Mouse (Mus musculus) liver, embryonic 14.5 days (tissue): ENCODE data around the gene Psmg3. TPM values are rescaled to one million over a fixed set of nuclear protein-coding genes. Genes with fewer than 3 reads are reported as not detected.

Experiments used
- ATAC-seq: fragments of 200-750 bp; cut with Nextera tagmentation; 2 replicates; pipeline ENCODE4 v1.8.0; 2017; ENCODE audit warnings: moderate number of reproducible peaks, mild to moderate bottlenecking, moderate library complexity; ENCODE audit not compliant: insufficient read depth
- DNase-seq, 3 experiments: peaks; one replicate each; pipeline ENCODE4 v3.0.0-alpha.2; 2012 to 2013; ENCODE audit warnings: low read depth in 3 of 3, low spot score in 3 of 3
- H3K27ac ChIP-seq: fragments of 300-500 bp; sonication (generic); 2 replicates; pipeline ENCODE4 v1.5.1; 2014; ENCODE audit warnings: moderate library complexity, mild to moderate bottlenecking, control low read depth, inconsistent platforms
- H3K27me3 ChIP-seq: fragments of 300-500 bp; sonication (generic); 2 replicates; pipeline ENCODE4 v1.6.1; 2014; ENCODE audit warnings: mild to moderate bottlenecking, low read length, moderate library complexity; ENCODE audit not compliant: control insufficient read depth, insufficient read depth
- H3K36me3 ChIP-seq: fragments of 300-500 bp; sonication (generic); replicated peaks from 2 replicates; pipeline ENCODE4 v1.6.1; 2014; ENCODE audit warnings: low read depth; ENCODE audit not compliant: control insufficient read depth, insufficient read depth
- H3K4me1 ChIP-seq, 2 experiments: fragments of 200-500 bp in 1 of 2; fragments of 300-500 bp in 1 of 2; sonication (generic) in 1 of 2; replicated peaks; 2 replicates each; pipeline ENCODE4 v1.6.1; 2012 to 2014; ENCODE audit warnings: antibody characterized with exemption in 1 of 2, inconsistent platforms in 1 of 2, low read length in 1 of 2; ENCODE audit not compliant: control insufficient read depth in 2 of 2, insufficient read depth in 2 of 2
- H3K4me2 ChIP-seq: fragments of 300-500 bp; sonication (generic); 2 replicates; pipeline ENCODE4 v1.6.1; 2014; ENCODE audit warnings: low read depth, mild to moderate bottlenecking, control low read depth, moderate library complexity
- H3K4me3 ChIP-seq, 2 experiments: fragments of 200-500 bp in 1 of 2; fragments of 300-500 bp in 1 of 2; sonication (generic) in 1 of 2; 2 replicates each; pipeline ENCODE4 v1.5.1; 2012 to 2014; ENCODE audit warnings: low read depth in 2 of 2, low read length in 2 of 2, mild to moderate bottlenecking in 2 of 2, control low read depth in 1 of 2, inconsistent platforms in 1 of 2, moderate library complexity in 1 of 2; ENCODE audit not compliant: insufficient read depth in 1 of 2
- H3K9ac ChIP-seq: fragments of 300-500 bp; sonication (generic); replicated peaks from 2 replicates; pipeline ENCODE4 v1.6.1; 2014; ENCODE audit warnings: mild to moderate bottlenecking, control low read depth, moderate library complexity
- H3K9me3 ChIP-seq: fragments of 300-500 bp; sonication (generic); 2 replicates; pipeline ENCODE4 v1.6.1; 2016; ENCODE audit warnings: low read length, mixed read lengths; ENCODE audit not compliant: control insufficient read depth
- CTCF ChIP-seq: IDR thresholded peaks from 2 replicates; pipeline ENCODE4 v1.5.1; 2016; ENCODE audit warnings: antibody characterized with exemption, low read depth, control low read depth
- EP300 ChIP-seq: IDR thresholded peaks from 2 replicates; pipeline ENCODE4 v1.6.1; 2016; ENCODE audit warnings: antibody characterized with exemption, low read depth
- WGBS: fragments of 180-500 bp; shearing (Covaris S2); extraction: QIAGEN DNeasy Blood & Tissue Kit; methylation state at CpG from one replicate; pipeline ENCODE4 v1.1.7; 2014; ENCODE audit not compliant: insufficient replicate concordance; 5-methylcytosine and 5-hydroxymethylcytosine counted together
- polyA plus RNA-seq, 2 experiments: library from polyadenylated mRNA; depleted of rRNA in 1 of 2; stranded (reverse) in 1 of 2; unstranded in 1 of 2; fragments of >200 nt; fragmentation: Nextera tagmentation in 1 of 2; extraction: Ambion mirVana in 1 of 2; gene quantifications; 2 replicates each; pipeline versions ENCODE4 v1.2.1 to v1.2.3; 2012 to 2014

Gene Psmg3
- polyA plus RNA-seq, 2 experiments, result 34.5 to 46.5 TPM

DNA sequence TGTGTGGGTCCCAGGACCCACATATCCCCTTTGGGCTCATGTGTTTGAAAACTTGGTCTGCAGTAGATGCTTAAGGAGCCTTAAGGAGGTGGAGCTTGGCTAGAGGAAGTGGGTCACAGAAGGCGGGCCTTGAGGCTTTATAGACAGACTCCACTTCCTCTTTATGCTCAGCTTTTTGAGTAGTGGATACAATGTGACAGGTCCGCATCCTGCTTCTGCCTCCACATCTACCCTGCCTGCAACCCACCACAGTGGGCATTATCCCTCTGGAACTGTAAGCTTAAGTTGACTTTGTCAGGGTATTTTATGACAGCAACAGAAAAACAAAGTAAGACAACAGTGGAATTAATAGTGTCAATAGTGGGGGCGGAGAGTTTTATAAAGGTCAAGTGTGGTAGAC, 4.0 kb upstream of the Psmg3 start:
- H3K4me1 ChIP-seq, result peaks cover 0 to 7% of the 10 kb centered on the region in 2 experiments; a peak in 3 of 4 replicates
- H3K9ac ChIP-seq, result no peak overlapping the region
- ATAC-seq, result no peak
- WGBS, result 38% methylated on average over 3 of the region's 3 CpGs
- no peaks in the 10 kb centered on the region for H3K36me3 ChIP-seq
- no peaks in the 10 kb centered on the region for H3K27me3 ChIP-seq
- H3K9me3 ChIP-seq, result no peaks in the 10 kb centered on the region
- TF ChIP-seq EP300 (no peak), CTCF (no peak)
- H3K4me3 ChIP-seq, result no peak overlapping the region
- no peak for DNase-seq
- H3K4me2 ChIP-seq, result no peak overlapping the region
- H3K27ac ChIP-seq, result no peak overlapping the region

DNA sequence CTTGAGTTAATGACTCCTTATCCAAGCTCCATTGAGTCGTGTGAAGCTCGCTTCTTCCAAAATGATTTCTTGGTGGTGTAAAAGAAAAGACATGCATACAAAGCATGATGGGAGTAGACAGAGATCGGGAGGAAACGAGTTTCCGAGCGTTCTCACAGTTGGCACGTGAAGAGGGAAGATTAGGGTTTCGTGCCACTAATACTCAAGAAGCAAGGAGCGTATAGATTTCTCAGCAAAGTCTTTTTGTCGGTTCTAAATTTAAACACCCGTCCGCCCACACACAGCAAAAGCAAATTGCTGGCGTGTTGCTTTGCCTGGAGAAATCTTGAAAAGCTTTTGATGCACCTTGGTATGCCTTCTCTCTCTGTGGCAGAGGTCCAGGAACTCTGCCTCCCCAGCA, 2.7 kb upstream of the Psmg3 start:
- DNase-seq, result no peak
- ATAC-seq, result no peak
- H3K9ac ChIP-seq, result no peak overlapping the region
- H3K9me3 ChIP-seq, result no peaks in the 10 kb centered on the region
- H3K27me3 ChIP-seq, result no peaks in the 10 kb centered on the region
- no peak overlapping the region for H3K4me3 ChIP-seq
- H3K4me2 ChIP-seq, result no peak overlapping the region
- peaks cover 0 to 13% of the 10 kb centered on the region in 2 experiments; a peak in 3 of 4 replicates for H3K4me1 ChIP-seq
- TF ChIP-seq EP300, result no peak
- TF ChIP-seq CTCF, result no peak
- H3K36me3 ChIP-seq, result peaks cover 2% of the 10 kb centered on the region; the same call in 1 of the 2 replicates
- no peak overlapping the region for H3K27ac ChIP-seq
- 53% methylated on average over 13 of the region's 13 CpGs for WGBS

DNA sequence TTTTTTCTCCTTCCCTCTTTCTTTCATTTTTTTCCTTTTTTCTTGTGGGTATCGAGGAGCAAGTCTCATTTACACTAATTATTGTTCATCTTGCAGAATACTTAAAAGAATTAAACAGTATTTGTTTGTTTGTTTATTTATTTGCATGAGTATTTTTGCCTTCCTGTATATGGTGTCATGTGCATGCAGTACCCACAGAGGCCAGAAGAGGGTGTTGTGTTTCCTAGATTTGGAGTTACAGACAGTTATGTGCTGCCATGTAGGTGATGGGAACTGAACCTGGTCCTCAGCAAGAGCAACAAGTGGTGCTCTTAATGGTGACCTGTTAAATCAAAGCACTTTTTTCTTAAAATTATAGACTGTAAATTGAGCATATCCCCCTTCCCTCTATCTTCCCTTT, 908 bp upstream of the Psmg3 start:
- no peaks in the 10 kb centered on the region for H3K9me3 ChIP-seq
- H3K4me3 ChIP-seq, result no peak overlapping the region
- peak; percentile 56 for TF ChIP-seq CTCF
- TF ChIP-seq EP300, result no peak
- peaks cover 0 to 13% of the 10 kb centered on the region in 2 experiments; a peak in 3 of 4 replicates for H3K4me1 ChIP-seq
- DNase-seq (no peak), ATAC-seq (no peak)
- H3K27me3 ChIP-seq, result no peaks in the 10 kb centered on the region
- no peak overlapping the region for H3K4me2 ChIP-seq
- no peak overlapping the region for H3K27ac ChIP-seq
- peaks cover 11% of the 10 kb centered on the region for H3K36me3 ChIP-seq
- WGBS, result 82% methylated on average over 1 of the region's 1 CpGs
- H3K9ac ChIP-seq, result no peak overlapping the region

DNA sequence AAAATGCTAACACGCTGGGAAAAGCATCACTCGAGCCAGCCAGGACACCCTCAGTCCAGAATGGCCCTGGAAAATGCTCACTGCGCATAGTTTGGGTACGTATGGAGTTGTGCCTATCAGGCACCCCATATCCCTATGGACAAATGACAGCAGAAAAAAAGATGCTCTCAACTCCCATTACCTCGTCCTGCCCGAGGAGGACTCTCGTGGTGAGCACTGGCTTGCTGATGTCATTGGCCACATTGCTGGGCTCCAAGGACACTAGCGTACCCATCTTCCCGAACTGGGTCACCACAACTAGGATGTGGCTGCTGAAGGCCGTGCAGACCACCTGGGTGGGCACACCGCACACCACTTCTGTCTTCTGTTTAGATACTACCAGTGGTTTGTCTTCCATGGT, 738 bp downstream of the Psmg3 start:
- DNase-seq (no peak), ATAC-seq (no peak)
- H3K4me2 ChIP-seq, result peak overlapping the region; percentile 88
- no peaks in the 10 kb centered on the region for H3K27me3 ChIP-seq
- H3K27ac ChIP-seq, result no peak overlapping the region
- H3K9me3 ChIP-seq, result no peaks in the 10 kb centered on the region
- TF ChIP-seq CTCF, result no peak
- no peak for TF ChIP-seq EP300
- H3K36me3 ChIP-seq, result peaks cover 14% of the 10 kb centered on the region
- H3K4me3 ChIP-seq, result peak overlapping the region; percentile 91 to 94
- 26% methylated on average over 11 of the region's 11 CpGs for WGBS
- peaks cover 0 to 16% of the 10 kb centered on the region in 2 experiments; a peak in 3 of 4 replicates for H3K4me1 ChIP-seq
- H3K9ac ChIP-seq, result peak overlapping the region; percentile 82

DNA sequence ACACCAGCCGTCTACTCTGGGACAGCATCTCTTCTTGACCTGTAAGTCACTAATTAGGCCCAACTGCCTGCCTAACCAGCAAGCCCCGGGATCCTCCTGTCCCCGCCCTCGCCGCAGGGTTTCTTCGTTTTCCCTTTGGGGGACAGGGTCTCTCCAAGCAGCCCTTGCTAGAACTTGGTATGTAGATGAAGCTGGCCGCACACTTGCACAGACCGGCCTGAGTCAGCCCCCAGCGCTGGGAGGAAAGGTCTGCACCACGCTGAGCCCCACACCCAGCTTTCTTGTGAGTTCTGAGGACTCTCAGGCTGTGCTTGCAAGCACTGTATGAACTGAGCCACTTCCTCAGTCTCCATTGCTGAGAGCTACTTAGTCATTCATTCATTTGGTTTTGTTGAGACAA, 2.2 kb downstream of the Psmg3 start:
- H3K4me2 ChIP-seq, result peak overlapping the region; percentile 14; the same call in 1 of the 2 replicates
- peaks cover 0 to 14% of the 10 kb centered on the region in 2 experiments; a peak in 3 of 4 replicates for H3K4me1 ChIP-seq
- H3K9me3 ChIP-seq, result no peaks in the 10 kb centered on the region
- no peaks in the 10 kb centered on the region for H3K27me3 ChIP-seq
- H3K9ac ChIP-seq, result no peak overlapping the region
- 85% methylated on average over 10 of the region's 10 CpGs for WGBS
- peaks cover 14% of the 10 kb centered on the region for H3K36me3 ChIP-seq
- no peak overlapping the region for H3K4me3 ChIP-seq
- TF ChIP-seq EP300, result no peak
- no peak for TF ChIP-seq CTCF
- H3K27ac ChIP-seq, result no peak overlapping the region
- no peak for ATAC-seq
- no peak for DNase-seq
